Mouse (Mus musculus) ovary, adult 18-20 months (tissue): Measurements from ENCODE around the gene Glis3.

Experiments used
- DNase-seq: peaks from one replicate; pipeline ENCODE4 v3.0.0; 2022; ENCODE audit warnings: low spot score, mixed read lengths

The Glis3 gene

DNA sequence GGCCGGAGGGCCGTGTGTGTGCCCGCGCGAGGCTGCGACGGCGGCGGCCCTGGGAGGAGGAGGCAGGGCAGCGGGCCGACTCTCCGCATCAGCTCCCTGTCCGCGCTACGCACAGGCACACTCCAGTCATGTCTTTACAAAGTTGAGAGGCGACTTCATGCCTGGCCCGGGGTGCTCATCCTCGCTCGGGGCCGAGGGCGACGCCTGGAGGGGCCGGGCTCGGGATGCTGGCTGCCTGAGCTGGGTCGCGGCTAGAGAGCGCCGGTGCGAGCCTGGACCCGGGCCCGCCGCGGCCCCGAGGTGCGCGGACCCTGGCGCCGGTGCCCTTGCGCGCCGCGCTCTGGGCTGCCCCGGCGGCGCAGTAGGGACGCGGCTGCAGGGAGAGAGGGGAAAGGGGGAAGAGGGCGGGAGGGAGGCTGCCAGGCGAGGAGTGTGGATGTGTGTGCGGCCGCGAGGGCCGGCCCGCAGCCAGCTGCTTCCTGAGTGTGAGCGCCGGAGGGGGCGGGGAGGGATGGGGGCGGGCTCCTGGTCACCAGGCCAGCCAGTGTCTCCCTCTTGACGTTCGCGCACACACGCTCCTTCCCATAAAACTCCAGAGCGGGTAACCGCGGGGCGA, at the start of gene Glis3:
Glis3 (minus strand) TSS at position 302 of the 616 bp plus-strand sequence.
- peak; percentile 61 for DNase-seq

- DNase-seq: no peak
Measured at GRCm38 (mm10) chr19:28726161-28726880, 46.4 kb upstream of the Glis3 start.

DNA sequence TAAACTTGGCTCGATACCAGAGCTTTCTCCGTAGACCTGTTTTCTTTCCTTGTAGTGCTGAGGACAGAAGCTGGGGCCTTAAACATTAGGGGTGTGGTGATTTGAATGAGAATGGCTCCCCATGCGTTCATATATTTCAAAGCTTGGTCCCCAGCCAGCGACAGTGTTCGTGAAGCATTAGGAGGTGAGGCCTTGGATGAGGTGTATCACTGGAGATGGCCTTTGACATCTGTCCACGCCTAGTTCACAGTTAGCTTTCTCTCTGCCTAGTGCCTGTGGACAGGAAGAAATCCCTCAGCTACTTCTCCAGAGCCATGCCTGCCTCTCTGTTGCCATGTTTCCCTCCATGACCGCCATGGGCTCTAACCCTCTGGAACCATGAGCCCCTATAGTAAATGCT, 44.8 kb upstream of the Glis3 start:
- DNase-seq: no peak

DNA sequence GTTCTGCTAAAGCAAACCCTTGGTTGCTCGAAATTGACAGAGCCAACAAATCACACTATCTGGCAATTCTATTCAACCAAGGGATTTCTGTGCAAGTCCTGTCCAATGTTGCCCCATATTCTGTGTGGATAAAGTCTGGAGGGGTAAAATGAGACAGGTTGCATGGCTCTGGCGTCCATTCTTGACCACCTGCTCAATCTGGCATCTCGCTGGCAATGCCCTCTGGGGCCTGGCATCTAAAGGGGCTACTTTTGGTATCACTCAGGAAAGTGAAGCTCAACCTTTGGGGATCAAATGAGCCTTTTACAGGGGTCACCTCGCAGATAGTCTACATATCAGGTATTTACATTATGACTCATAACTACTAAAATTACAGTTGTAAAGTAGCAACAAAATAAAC, 42.7 kb upstream of the Glis3 start:
- DNase-seq: no peak

GRCm38 (mm10) chr19:28721834-28722233, 42.0 kb upstream of the Glis3 start:
- DNase-seq: no peak

- no peak for DNase-seq
Measured at GRCm38 (mm10) chr19:28720016-28720415, 40.1 kb upstream of the Glis3 start.

- DNase-seq: no peak
Measured at GRCm38 (mm10) chr19:28714674-28715073, 34.8 kb upstream of the Glis3 start.

DNA sequence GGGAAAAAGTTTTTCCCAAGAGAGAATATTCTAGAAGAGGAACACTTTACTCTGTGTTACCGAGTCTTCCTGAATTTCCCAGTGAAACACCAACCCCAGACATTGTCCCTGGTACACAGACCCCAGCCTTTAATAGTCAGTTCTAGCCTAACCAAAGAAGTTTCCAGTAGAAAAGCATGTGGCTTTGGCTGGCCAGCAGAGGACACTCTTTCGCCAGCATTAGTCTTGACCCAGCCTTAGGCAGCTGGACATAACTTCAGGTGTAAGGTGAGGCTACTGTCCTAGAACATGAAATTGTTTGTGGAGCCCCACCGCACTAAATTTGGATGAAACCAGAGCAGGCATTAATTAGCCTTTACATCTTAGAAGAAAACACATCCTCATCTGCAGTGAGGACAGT, 17.8 kb upstream of the Glis3 start:
- no peak for DNase-seq

DNA sequence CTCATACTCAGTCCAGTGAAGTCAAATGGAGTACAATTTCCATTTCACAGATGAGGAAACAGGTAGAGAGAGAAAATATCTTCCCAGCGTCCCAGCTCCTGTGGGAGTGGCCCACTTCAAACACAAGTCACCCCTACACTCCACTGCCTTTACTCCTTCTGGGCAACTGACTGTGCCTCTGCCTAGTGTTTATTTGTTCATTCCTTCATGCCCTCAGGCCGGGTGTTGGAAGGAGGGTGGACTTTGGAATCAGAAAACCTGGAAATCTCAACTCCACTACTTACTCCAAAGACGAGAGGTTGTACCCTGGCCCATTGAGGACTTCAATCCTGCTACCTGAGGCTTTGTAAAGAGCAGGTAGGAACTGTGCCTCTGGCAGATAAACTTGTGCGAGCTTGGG, 6.5 kb upstream of the Glis3 start:
- no peak for DNase-seq

- DNase-seq: no peak
Measured at GRCm38 (mm10) chr19:28685484-28685883, 5.6 kb upstream of the Glis3 start.

DNA sequence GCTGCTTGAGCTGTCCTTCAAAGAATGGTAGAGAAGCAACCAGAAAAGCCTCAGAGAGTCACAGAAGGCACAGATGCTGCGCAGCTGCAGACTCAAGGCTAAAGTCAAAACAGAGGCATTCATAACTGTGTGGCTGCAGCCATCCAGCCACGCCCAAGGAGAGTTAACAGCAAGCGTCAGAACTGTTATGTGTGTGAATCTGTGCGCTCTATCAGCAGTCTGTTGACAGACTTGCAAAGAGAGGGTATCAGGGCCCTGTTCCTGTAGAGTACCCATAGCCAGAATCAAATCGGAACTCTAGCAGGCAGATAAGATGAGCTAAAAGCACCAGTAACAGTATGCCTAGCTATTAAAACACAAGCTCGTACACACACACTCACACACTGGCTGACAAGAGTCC, 4.5 kb upstream of the Glis3 start:
- DNase-seq: no peak

DNA sequence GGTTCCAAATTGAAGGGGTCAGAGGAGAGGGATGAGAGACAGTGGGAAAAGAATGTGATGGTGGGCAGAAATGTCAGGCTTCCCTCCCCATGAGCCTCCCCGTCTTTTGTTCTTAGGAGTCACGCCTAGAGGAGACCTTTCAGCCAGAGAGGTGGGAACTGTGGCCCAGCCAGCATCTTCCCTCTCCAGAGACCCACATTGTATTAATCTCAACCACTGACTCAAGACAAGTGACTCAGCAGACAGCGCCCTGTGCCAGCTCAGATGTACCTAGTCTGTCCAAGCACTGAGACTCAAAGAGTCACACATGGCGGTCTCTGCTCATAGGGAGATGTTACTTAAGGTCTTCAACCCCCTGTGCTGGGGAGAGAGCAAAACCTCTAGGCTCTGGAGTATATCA, 3.5 kb upstream of the Glis3 start:
- DNase-seq: no peak

DNA sequence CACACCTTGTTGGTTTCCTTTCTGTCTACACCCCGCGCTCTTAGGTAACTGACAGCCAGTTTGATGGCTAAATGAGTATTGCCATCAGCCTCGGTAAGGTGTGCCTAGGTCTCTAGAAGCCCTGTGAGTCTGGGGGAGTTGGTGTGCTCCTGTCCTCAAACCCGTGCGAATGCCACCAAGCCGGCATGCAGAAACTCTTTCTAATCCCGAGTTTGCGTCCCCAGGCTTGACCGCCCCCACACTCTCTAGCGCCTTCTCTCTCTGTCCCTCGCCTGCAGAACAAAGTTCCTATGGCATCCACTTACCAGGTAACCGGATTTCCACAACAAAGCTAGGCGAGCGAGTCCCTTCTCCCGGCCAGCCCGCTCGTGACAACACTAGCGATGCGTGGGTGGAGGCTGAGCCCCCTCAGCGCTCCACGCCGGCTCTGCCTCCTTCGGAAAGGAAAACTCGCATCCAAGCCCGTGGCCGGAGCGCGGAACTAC, 544 bp downstream of the Glis3 start:
- DNase-seq: no peak

- no peak for DNase-seq
Measured at GRCm38 (mm10) chr19:28678646-28679270, 1.1 kb downstream of the Glis3 start.

DNA sequence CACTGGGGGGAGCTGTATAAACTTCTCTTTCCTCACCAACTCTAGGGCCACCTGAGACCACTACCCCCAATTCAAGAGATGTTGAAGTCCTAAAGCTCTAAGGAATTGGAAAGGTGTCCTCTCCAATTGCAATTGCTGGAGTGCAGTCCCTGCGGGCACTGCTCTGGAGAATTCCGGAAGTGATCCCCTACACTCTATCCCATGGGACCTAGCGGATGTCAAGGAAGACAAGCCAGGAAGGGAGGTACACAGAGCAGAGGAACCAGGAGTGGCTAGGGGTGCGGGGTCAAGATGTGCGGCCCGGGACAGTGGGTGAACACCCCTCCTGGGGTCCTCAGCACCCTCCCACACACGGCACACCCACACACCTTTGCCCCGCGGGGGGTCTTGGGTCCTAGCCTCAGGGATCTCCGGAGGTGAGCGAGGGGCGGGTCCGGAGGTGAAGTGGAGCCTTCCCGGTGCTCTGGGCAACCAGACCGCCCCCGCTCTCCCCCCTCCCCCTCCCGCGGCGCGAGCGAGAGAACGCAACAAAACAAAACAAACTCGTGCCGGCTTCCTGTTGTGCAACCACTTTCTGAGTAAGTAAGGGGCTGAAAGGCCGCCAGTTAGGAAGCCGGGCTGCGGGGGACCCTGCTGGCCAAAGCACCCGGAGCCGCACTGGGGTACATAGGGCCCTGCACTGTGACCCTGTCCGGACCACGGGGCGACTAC, 2.0 kb downstream of the Glis3 start:
- DNase-seq: peak; percentile 33

DNA sequence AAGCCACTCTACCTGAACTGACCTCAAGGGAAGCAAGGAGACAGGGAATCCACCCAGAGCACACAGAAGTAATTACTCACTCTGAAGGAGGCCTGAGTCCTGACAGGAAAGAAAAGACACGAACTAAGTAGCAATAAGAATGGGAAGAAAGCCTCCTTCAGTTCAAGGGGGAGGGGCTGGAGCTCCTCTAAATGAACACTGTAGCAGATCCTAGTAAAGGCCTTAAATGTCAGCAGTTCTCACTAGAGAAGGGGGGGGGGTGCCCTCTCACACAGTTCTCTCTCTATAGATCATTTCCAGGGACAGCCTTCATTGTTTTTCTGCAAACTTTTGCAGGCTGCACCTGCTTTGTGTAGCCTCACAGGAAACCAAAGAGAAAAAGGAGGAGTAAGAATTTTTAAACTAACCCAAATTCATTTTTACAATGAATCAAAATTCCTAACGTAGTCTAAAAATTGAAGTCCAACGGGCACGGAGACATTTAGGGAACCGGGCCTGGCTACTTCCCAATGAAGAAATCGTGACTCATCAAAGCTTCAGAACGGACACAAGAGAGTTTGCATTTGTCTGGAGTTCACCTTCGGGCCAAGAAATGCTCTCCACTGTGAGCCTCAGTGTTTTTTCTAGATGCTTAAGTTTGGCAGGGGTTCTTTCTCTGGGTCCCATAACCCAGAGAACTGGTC, 2.7 kb downstream of the Glis3 start:
- DNase-seq: no peak

DNA sequence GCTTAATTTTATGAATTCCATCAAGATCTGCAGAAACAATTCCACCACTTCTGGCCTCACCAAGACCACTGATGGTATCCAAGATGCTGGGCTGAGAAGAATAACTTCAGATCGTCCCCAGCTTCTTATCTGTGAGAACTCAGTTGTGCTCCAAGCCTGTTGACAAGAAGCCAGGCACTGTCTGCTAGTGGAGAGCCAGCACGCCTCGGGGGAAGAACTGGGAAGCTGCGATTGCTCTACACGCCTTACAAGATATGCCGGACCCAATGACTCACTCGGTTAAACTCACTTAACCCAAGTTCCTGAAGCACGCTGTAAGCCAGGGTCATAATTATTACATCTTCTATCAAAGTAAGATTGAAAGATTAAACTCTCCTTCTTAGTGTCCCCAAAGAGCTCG, 16.1 kb downstream of the Glis3 start:
- no peak for DNase-seq

DNA sequence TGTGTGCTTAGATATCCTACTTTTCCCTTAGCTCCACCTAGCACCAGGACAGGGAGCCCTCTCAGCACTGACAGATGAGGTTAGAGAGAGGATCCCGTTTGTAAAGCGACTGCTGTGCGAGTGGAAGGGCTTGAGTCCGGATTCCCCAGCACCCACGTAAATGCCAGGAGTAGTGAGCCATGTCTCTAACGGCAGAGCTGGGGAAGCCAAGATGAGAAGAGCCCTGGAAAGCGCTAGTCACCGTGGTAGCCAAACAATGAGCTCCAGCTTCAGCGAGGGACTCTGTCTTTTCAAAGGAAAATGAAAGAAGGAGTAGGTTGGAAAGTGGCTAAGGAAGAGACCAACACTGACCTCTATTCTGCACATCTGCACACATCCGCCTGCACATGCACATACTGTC, 16.7 kb downstream of the Glis3 start:
- DNase-seq: no peak

- DNase-seq: no peak
Measured at GRCm38 (mm10) chr19:28662474-28662873, 17.4 kb downstream of the Glis3 start.

DNA sequence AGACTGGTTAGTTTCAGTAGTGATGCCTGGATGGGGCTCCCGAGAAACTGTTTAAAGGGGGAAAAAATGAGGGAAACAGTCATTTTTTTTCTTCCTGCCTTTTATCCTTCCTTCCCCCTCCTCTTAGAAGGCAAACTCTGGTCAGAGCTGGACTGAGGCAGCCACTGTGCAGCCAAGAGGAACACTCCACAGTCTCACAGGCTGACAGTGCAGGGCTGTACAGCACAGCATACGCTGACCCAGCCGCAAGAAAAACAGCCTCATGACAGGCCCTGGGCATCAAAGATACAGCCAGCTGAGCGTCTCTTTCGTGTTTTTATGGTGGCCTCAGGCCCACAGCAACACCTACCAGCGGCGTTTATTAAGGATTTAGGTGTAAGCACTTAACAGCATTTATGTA, 19.0 kb downstream of the Glis3 start:
- DNase-seq: no peak

DNA sequence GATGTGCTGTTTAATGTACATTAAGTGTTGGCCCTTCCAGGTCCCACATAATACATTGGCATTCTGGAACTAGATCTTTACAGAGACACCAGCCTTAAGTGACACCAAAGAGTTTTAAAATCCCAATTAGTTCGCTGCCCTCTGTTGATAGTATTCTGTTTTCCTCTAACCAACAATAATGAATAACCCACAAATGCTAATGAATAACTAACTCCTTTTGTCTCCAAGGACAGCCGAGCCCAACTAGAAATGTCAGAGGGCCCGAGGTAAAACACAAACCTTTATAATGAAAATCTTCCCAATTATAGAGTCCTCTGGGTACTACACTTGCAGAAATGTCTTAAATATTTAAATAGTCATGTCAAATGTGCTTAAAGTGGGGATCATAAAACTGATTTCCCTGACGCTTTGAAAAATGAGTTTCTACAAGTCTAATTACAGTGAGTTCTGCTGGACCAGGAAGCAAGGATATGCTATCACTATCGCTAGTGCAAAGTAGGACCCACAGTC, 22.1 kb downstream of the Glis3 start:
- no peak for DNase-seq

DNA sequence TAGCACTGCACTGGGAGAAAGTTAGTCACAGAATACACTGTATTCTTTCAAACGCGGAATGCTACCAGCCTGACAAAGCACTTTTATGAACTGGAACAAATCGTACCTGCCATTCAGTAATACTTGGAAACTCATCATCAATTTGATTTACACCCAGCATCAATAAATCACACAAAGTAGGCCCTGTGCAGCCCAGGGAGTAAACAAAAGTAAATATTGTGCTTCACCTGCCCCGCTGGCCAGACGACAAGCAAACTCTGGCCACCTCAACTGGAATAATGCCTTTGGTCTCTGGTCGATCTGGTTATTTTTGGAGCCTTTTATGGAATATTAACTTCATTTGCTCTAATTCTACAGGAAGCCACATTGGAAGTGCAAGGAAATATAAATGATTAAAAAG, 23.0 kb downstream of the Glis3 start:
- DNase-seq: no peak
